Mouse (Mus musculus) gonadal fat pad, adult 2 months (tissue): ENCODE measurements around the gene Ywhah. TPM values are rescaled to one million over a fixed set of nuclear protein-coding genes. Genes with fewer than 3 reads are reported as not detected.

Experiments
- DNase-seq: peaks from one replicate; pipeline ENCODE4 v3.0.0-alpha.2; 2012; ENCODE audit warnings: low read depth
- polyA plus RNA-seq: library from polyadenylated mRNA; depleted of rRNA; stranded (reverse); fragments of >200 nt; gene quantifications from 2 replicates; pipeline ENCODE4 v1.2.3, GENCODE M21; 2012; rRNA removed

The Ywhah gene
- polyA plus RNA-seq: 105 and 129 TPM in 2 replicates

DNA sequence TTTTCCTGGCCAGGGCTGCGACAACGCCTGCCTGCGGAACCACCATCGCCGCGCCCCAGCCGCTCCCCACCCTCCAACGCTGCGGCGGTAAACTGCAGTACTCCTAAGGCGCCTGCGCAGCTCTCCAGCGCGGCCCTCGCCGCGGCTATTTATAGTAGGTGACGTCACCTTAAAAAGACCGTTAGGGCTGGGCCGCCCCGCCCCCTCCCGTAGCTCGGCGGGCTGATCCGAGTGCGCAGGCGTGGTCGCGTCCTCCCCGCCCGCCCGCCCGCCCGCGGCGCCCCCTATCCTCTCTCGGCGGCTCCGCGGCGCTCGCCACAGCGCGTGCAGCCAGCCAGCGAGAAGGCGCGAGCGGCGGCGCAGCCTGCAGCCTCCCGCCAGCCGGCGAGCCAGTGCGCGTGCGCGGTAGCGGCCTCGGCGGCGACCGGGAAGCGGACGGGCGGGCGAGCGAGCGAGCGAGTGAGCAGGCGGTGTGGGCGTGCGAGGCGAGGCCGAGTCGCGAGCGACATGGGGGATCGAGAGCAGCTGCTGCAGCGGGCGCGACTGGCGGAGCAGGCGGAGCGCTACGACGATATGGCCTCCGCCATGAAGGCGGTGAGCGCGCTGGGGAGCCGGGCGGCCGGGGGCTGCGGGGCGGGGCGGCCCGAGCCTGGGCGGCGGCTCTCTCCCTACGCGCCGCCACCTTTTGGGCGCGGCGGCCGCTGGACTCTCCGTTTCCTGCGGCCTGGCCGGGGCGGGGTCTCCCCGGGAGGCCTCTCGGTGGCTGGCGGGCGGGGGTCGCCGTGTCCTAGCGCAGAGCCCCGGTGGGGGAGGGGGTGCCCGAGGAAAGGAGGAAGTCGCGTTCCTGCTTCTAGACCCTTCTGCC lies at the start of gene Ywhah:
Ywhah (plus strand) TSS at position 256 of the 865 bp plus-strand sequence.
- no peak for DNase-seq

DNA sequence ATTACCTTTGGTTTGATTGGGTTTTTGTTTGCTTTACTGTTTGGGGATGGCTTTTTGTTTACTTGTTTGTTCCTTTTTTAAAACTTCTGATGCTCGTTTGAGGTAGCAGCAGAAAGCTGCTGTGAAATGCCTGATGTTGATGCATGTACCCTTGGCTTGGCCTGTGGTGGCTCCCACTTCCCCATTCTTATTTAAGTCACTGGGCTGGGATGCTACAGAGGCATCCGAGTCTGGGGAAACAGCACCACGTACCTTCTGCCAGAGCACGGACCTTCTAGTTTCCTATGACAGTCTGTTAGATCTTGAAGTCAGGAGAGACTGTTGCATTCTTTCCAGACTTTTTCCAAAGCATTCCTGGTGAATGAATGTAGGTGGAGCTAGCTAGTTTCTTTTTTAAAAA lies 42.1 kb upstream of the Ywhah start:
- DNase-seq: no peak

GRCm38 (mm10) chr5:32977179-32977578 lies 41.4 kb upstream of the Ywhah start:
- DNase-seq: no peak

DNA sequence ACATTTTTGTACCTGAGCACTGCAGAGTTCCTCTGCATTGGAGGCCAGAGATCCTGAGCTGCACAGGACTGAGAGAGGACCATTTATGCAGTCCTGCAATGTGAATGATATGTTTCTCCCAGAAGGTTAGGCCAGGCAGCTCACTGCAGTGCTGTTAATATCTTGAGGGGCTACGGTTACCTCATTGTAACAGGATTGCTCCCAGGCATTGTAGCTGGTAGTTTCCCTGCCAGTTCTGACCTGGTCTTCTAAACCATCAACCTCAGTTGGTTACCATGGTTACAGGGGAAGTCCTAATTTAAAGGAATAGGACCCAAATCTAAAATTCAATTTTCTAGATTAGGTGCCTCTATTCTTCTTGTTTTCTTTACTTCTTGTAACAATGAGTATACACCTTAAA lies 33.2 kb upstream of the Ywhah start:
- DNase-seq: no peak

GRCm38 (mm10) chr5:32987873-32988272 lies 30.7 kb upstream of the Ywhah start:
- peak; percentile 23 for DNase-seq

GRCm38 (mm10) chr5:32989959-32990640 lies 28.5 kb upstream of the Ywhah start:
- DNase-seq: no peak

- no peak for DNase-seq
Observed at GRCm38 (mm10) chr5:32991152-32991551, 27.5 kb upstream of the Ywhah start.

GRCm38 (mm10) chr5:32994471-32994870 lies 24.1 kb upstream of the Ywhah start:
- no peak for DNase-seq

DNA sequence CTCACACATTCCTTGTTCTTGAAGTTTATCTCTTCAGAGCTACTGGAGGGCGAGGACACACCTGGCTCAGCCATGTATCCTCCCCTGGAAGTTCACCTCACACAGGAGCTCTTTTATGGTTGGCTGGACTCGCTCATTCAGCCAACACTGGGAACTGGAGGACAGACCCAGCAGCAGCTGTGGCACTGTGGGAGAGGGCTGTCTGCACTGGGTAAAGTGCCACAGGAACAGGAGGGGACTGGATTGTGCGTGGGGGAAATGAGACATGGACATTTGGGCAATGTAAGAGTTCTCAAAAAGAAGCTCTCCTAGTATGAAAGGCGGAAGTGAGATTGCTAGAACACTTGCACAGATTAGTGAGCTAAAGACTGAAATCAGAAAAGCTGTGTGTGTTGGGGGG lies 22.9 kb upstream of the Ywhah start:
- no peak for DNase-seq

DNA sequence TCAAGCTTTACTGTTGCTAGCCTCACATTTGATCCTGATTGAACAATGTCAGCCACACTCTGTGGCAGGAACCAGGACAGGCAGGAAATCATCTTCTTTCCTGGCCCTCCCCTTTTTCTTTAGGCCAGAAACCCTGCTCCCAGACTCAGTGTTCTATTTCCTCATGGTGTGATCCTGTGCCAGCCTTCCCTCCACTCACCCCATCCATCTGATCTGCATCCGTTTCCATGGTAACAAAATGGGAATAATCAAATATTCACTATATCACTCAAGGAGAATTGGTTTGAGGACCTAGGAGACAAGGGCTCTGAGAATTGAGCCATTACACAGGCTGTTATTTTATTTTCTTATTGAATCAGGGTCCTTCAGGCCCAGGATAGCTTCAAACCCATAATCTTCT lies 22.1 kb upstream of the Ywhah start:
- DNase-seq: no peak

- DNase-seq: no peak
Observed at GRCm38 (mm10) chr5:32997686-32998085, 20.9 kb upstream of the Ywhah start.

GRCm38 (mm10) chr5:32998783-32999182 lies 19.8 kb upstream of the Ywhah start:
- no peak for DNase-seq

GRCm38 (mm10) chr5:33001111-33001510 lies 17.5 kb upstream of the Ywhah start:
- DNase-seq: no peak

- DNase-seq: no peak
Observed at GRCm38 (mm10) chr5:33002781-33003180, 15.8 kb upstream of the Ywhah start.

DNA sequence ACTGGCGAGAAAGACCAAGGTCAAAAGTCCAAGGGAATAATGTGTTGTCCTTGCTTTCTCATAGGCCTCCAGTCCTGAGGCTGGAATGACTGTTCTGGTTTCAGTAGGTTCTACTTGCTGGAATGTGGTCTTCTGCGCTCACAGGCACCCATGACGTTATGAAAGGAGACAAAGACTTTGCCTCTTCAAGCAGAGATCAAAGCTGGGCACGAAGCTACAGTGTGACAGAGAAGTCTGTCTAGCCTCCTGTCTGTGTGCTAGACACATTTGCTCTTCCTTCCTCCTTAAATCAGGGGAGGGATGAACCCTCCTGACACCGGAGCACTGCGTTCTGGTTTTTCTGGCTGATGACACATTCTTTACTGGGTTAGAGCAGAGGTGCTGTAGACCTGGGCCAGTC lies 15.1 kb upstream of the Ywhah start:
- no peak for DNase-seq

GRCm38 (mm10) chr5:33004110-33004509 lies 14.5 kb upstream of the Ywhah start:
- no peak for DNase-seq

- DNase-seq: no peak
Observed at GRCm38 (mm10) chr5:33005442-33006145, 13.0 kb upstream of the Ywhah start.

- no peak for DNase-seq
Observed at GRCm38 (mm10) chr5:33006670-33007069, 11.9 kb upstream of the Ywhah start.

DNA sequence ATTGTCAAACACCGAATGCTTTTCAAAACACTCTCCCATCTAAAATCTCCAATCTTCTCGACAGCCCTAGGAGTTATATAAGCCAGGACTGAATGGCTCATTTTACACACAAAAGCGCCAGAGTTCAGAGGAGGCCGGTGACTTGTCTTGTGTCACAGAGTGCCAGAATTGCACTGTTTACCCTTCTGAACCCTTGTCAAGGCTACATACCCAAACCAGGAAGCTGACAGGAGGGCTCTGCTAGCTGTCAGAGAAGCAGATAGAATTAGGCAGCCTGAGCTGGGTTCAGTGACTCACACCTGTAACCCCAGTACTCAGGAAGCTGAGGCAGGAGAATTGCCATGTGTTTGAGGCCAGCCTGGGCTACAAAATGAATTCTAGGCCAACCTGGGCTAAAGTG lies 11.2 kb upstream of the Ywhah start:
- DNase-seq: no peak

GRCm38 (mm10) chr5:33009301-33009700 lies 9.3 kb upstream of the Ywhah start:
- no peak for DNase-seq

- no peak for DNase-seq
Observed at GRCm38 (mm10) chr5:33009818-33010812, 8.5 kb upstream of the Ywhah start.
